Mouse (Mus musculus) embryonic facial prominence, embryonic 13.5 days (tissue): ENCODE measurements around the gene Tlr2. TPM values are rescaled to one million over a fixed set of nuclear protein-coding genes. Genes with fewer than 3 reads are reported as not detected.

Experiments
- ATAC-seq: fragments of 200-750 bp; cut with Nextera tagmentation; 2 replicates; pipeline ENCODE4 v1.8.0; 2017; ENCODE audit warnings: low read depth; ENCODE audit not compliant: insufficient number of reproducible peaks, insufficient read depth, low FRiP score, low TSS enrichment
- H3K27ac ChIP-seq: fragments of 300-500 bp; sonication (generic); 2 replicates; pipeline ENCODE4 v1.5.1; 2015; ENCODE audit warnings: moderate library complexity, mild to moderate bottlenecking, inconsistent platforms
- H3K27me3 ChIP-seq: fragments of 300-500 bp; sonication (generic); 2 replicates; pipeline ENCODE4 v1.6.1; 2015; ENCODE audit warnings: mild to moderate bottlenecking, inconsistent platforms
- H3K36me3 ChIP-seq: fragments of 300-500 bp; sonication (generic); 2 replicates; pipeline ENCODE4 v1.6.1; 2015; ENCODE audit warnings: mild to moderate bottlenecking, inconsistent platforms
- H3K4me1 ChIP-seq: fragments of 300-500 bp; sonication (generic); 2 replicates; pipeline ENCODE4 v1.6.1; 2015; ENCODE audit warnings: inconsistent platforms
- H3K4me2 ChIP-seq: fragments of 300-500 bp; sonication (generic); 2 replicates; pipeline ENCODE4 v1.6.1; 2015; ENCODE audit warnings: moderate library complexity, mild to moderate bottlenecking, inconsistent platforms
- H3K4me3 ChIP-seq: fragments of 300-500 bp; sonication (generic); 2 replicates; pipeline ENCODE4 v1.5.1; 2015; ENCODE audit warnings: mild to moderate bottlenecking, inconsistent platforms
- H3K9ac ChIP-seq: fragments of 300-500 bp; sonication (generic); 2 replicates; pipeline ENCODE4 v1.6.1; 2015; ENCODE audit warnings: mild to moderate bottlenecking, inconsistent platforms
- H3K9me3 ChIP-seq: fragments of 300-500 bp; sonication (generic); 2 replicates; pipeline ENCODE4 v1.6.1; 2016; ENCODE audit warnings: inconsistent platforms
- WGBS: fragments of 180-500 bp; shearing (Covaris S2); methylation state at CpG from one replicate; pipeline ENCODE4 v1.1.7; 2015; ENCODE audit warnings: mixed read lengths; 5-methylcytosine and 5-hydroxymethylcytosine counted together
- polyA plus RNA-seq: library from polyadenylated mRNA; unstranded; fragments of >200 nt; fragmentation: Nextera tagmentation; extraction: Ambion mirVana; gene quantifications from 2 replicates; pipeline ENCODE4 v1.2.1, GENCODE M21; 2015

Tlr2 gene
- polyA plus RNA-seq, 1 experiment from 2014 or later: 5.4 TPM

GRCm38 (mm10) chr3:83823774-83824173, 17.8 kb downstream of the Tlr2 start:
- ATAC-seq: no peak
- no peak overlapping the region for H3K4me2 ChIP-seq
- WGBS: 96% methylated on average over 4 of the region's 4 CpGs

GRCm38 (mm10) chr3:83816372-83816925, 25.1 kb downstream of the Tlr2 start:
- H3K27me3 ChIP-seq: no peaks in the 10 kb centered on the region
- no peak overlapping the region for H3K9ac ChIP-seq
- WGBS: 85% methylated on average over 4 of the region's 4 CpGs
- H3K4me3 ChIP-seq: no peak overlapping the region
- H3K9me3 ChIP-seq: no peaks in the 10 kb centered on the region
- H3K27ac ChIP-seq: no peak overlapping the region
- H3K4me2 ChIP-seq: no peak overlapping the region
- ATAC-seq: no peak
- no peaks in the 10 kb centered on the region for H3K36me3 ChIP-seq
- peaks cover 14% of the 10 kb centered on the region; the same call in 1 of the 2 replicates for H3K4me1 ChIP-seq

More at GRCm38 (mm10) chr3:83823774-83824173, 17.8 kb downstream of the Tlr2 start:
- Histone ChIP-seq H3K9ac (no peak overlapping the region), H3K4me3 (no peak overlapping the region), H3K27ac (no peak overlapping the region), H3K9me3 (no peaks in the 10 kb centered on the region), H3K27me3 (no peaks in the 10 kb centered on the region), H3K36me3 (no peaks in the 10 kb centered on the region), H3K4me1 (0 out of 2 replicates have a peak, but pooled peaks cover 3% of the 10 kb centered on the region)

GRCm38 (mm10) chr3:83812863-83813262, 28.7 kb downstream of the Tlr2 start:
- H3K27ac ChIP-seq: no peak overlapping the region
- H3K4me3 ChIP-seq: no peak overlapping the region
- no peak overlapping the region for H3K4me2 ChIP-seq
- H3K4me1 ChIP-seq: peaks cover 22% of the 10 kb centered on the region
- no peaks in the 10 kb centered on the region for H3K27me3 ChIP-seq
- ATAC-seq: no peak
- no peaks in the 10 kb centered on the region for H3K9me3 ChIP-seq
- no peaks in the 10 kb centered on the region for H3K36me3 ChIP-seq
- no peak overlapping the region for H3K9ac ChIP-seq

GRCm38 (mm10) chr3:83811987-83812386, 29.6 kb downstream of the Tlr2 start:
- ATAC-seq: no peak
- Histone ChIP-seq H3K4me3 (no peak overlapping the region), H3K4me1 (peaks cover 23% of the 10 kb centered on the region), H3K27me3 (no peaks in the 10 kb centered on the region), H3K27ac (no peak overlapping the region), H3K9me3 (no peaks in the 10 kb centered on the region), H3K4me2 (no peak overlapping the region), H3K9ac (no peak overlapping the region), H3K36me3 (no peaks in the 10 kb centered on the region)
- 70% methylated on average over 7 of the region's 7 CpGs for WGBS

- no peaks in the 10 kb centered on the region for H3K9me3 ChIP-seq
- no peak overlapping the region for H3K27ac ChIP-seq
- no peaks in the 10 kb centered on the region for H3K27me3 ChIP-seq
- WGBS: 38% methylated on average over 12 of the region's 12 CpGs
- H3K4me1 ChIP-seq: peaks cover 11% of the 10 kb centered on the region
- H3K4me2 ChIP-seq: 0 out of 2 replicates have a peak overlapping the region, but pooled peaks have one; percentile 11
- H3K9ac ChIP-seq: no peak overlapping the region
- H3K36me3 ChIP-seq: no peaks in the 10 kb centered on the region
- H3K4me3 ChIP-seq: no peak overlapping the region
- ATAC-seq: peak; percentile 32; the same call in 1 of the 2 replicates
Observed at GRCm38 (mm10) chr3:83808483-83808882, 33.1 kb downstream of the Tlr2 start.

GRCm38 (mm10) chr3:83801649-83802155, 39.9 kb downstream of the Tlr2 start:
- H3K27ac ChIP-seq: no peak overlapping the region
- H3K27me3 ChIP-seq: no peaks in the 10 kb centered on the region
- H3K4me1 ChIP-seq: peaks cover 9% of the 10 kb centered on the region; the same call in 1 of the 2 replicates
- no peaks in the 10 kb centered on the region; the same call in 1 of the 2 replicates for H3K9me3 ChIP-seq
- H3K9ac ChIP-seq: no peak overlapping the region
- ATAC-seq: no peak
- H3K36me3 ChIP-seq: no peaks in the 10 kb centered on the region
- H3K4me3 ChIP-seq: no peak overlapping the region
- WGBS: 91% methylated on average over 4 of the region's 4 CpGs
- no peak overlapping the region for H3K4me2 ChIP-seq

- no peak for ATAC-seq
- 88% methylated on average over 7 of the region's 7 CpGs for WGBS
- H3K4me2 ChIP-seq: no peak overlapping the region
Observed at GRCm38 (mm10) chr3:83799486-83799885, 42.1 kb downstream of the Tlr2 start.

GRCm38 (mm10) chr3:83797828-83798227, 43.7 kb downstream of the Tlr2 start:
- no peak overlapping the region for H3K9ac ChIP-seq
- WGBS: 5% methylated on average over 10 of the region's 10 CpGs
- no peaks in the 10 kb centered on the region for H3K36me3 ChIP-seq
- peak overlapping the region; percentile 12; the same call in 1 of the 2 replicates for H3K4me3 ChIP-seq
- H3K4me1 ChIP-seq: peaks cover 15% of the 10 kb centered on the region; the same call in 1 of the 2 replicates
- no peaks in the 10 kb centered on the region; the same call in 1 of the 2 replicates for H3K9me3 ChIP-seq
- H3K27me3 ChIP-seq: no peaks in the 10 kb centered on the region
- ATAC-seq: no peak
- no peak overlapping the region for H3K27ac ChIP-seq
- H3K4me2 ChIP-seq: peak overlapping the region; percentile 46

More at GRCm38 (mm10) chr3:83799486-83799885, 42.1 kb downstream of the Tlr2 start:
- H3K9me3 ChIP-seq: no peaks in the 10 kb centered on the region; the same call in 1 of the 2 replicates
- no peak overlapping the region for H3K4me3 ChIP-seq
- no peak overlapping the region for H3K9ac ChIP-seq
- no peaks in the 10 kb centered on the region for H3K27me3 ChIP-seq
- H3K4me1 ChIP-seq: peaks cover 15% of the 10 kb centered on the region; the same call in 1 of the 2 replicates
- no peak overlapping the region for H3K27ac ChIP-seq
- no peaks in the 10 kb centered on the region for H3K36me3 ChIP-seq

GRCm38 (mm10) chr3:83797098-83797497, 44.5 kb downstream of the Tlr2 start:
- H3K4me3 ChIP-seq: no peak overlapping the region
- no peaks in the 10 kb centered on the region; the same call in 1 of the 2 replicates for H3K9me3 ChIP-seq
- 29% methylated on average over 6 of the region's 6 CpGs for WGBS
- H3K4me2 ChIP-seq: peak overlapping the region; percentile 46
- H3K4me1 ChIP-seq: peaks cover 15% of the 10 kb centered on the region; the same call in 1 of the 2 replicates
- ATAC-seq: no peak
- H3K27ac ChIP-seq: peak overlapping the region; percentile 60; the same call in 1 of the 2 replicates
- H3K9ac ChIP-seq: no peak overlapping the region
- no peaks in the 10 kb centered on the region for H3K36me3 ChIP-seq
- no peaks in the 10 kb centered on the region for H3K27me3 ChIP-seq

GRCm38 (mm10) chr3:83791444-83791843, 50.1 kb downstream of the Tlr2 start:
- H3K27me3 ChIP-seq: peaks cover 6% of the 10 kb centered on the region; the same call in 1 of the 2 replicates
- peaks cover 26% of the 10 kb centered on the region for H3K4me1 ChIP-seq
- H3K4me3 ChIP-seq: no peak overlapping the region
- 67% methylated on average over 3 of the region's 3 CpGs for WGBS
- H3K4me2 ChIP-seq: no peak overlapping the region
- H3K27ac ChIP-seq: no peak overlapping the region
- no peaks in the 10 kb centered on the region for H3K36me3 ChIP-seq
- no peak for ATAC-seq
- H3K9ac ChIP-seq: no peak overlapping the region
- no peaks in the 10 kb centered on the region for H3K9me3 ChIP-seq

GRCm38 (mm10) chr3:83789651-83790451, 51.7 kb downstream of the Tlr2 start:
- Histone ChIP-seq H3K9ac (peak overlapping the region; percentile 86), H3K36me3 (no peaks in the 10 kb centered on the region)
- 2% methylated on average over 44 of the region's 44 CpGs for WGBS

More at GRCm38 (mm10) chr3:83789651-83790451, 51.7 kb downstream of the Tlr2 start:
- Histone ChIP-seq H3K4me3 (peak overlapping the region; percentile 73), H3K9me3 (no peaks in the 10 kb centered on the region), H3K4me2 (peak overlapping the region; percentile 88), H3K27me3 (peaks cover 6% of the 10 kb centered on the region; the same call in 1 of the 2 replicates), H3K27ac (peak overlapping the region; percentile 39; the same call in 1 of the 2 replicates), H3K4me1 (peaks cover 29% of the 10 kb centered on the region)
- peak; percentile 68 for ATAC-seq
